Mouse (Mus musculus): Measurements from ENCODE around the gene Fmnl2.

Gene Fmnl2

GRCm38 (mm10) chr2:52913746-52914145 is 56.1 kb downstream of the Fmnl2 start:
- DNase-seq (ENCODE audit: low read depth): no peak

GRCm38 (mm10) chr2:52915536-52915935 is 57.9 kb downstream of the Fmnl2 start:
- DNase-seq (ENCODE audit: low read depth): no peak

- DNase-seq (ENCODE audit: low read depth): no peak
Observed at GRCm38 (mm10) chr2:52918094-52918493, 60.4 kb downstream of the Fmnl2 start.

GRCm38 (mm10) chr2:52920701-52921435 is 63.2 kb downstream of the Fmnl2 start:
- no peak for DNase-seq (ENCODE audit: low read depth)

GRCm38 (mm10) chr2:52925062-52925461 is 67.4 kb downstream of the Fmnl2 start:
- no peak for DNase-seq (ENCODE audit: low read depth)

- no peak for DNase-seq (ENCODE audit: low read depth)
Observed at GRCm38 (mm10) chr2:52927381-52927780, 69.7 kb downstream of the Fmnl2 start.

- DNase-seq (ENCODE audit: low read depth): no peak
Observed at GRCm38 (mm10) chr2:52927858-52928301, 70.2 kb downstream of the Fmnl2 start.

GRCm38 (mm10) chr2:52928401-52928800 is 70.7 kb downstream of the Fmnl2 start:
- no peak for DNase-seq (ENCODE audit: low read depth)

GRCm38 (mm10) chr2:52930106-52930868 is 72.6 kb downstream of the Fmnl2 start:
- no peak for DNase-seq (ENCODE audit: low read depth)

- no peak for DNase-seq (ENCODE audit: low read depth)
Observed at GRCm38 (mm10) chr2:52931315-52931714, 73.7 kb downstream of the Fmnl2 start.

- no peak for DNase-seq (ENCODE audit: low read depth)
Observed at GRCm38 (mm10) chr2:52935906-52936305, 78.2 kb downstream of the Fmnl2 start.

GRCm38 (mm10) chr2:52938351-52939074 is 80.9 kb downstream of the Fmnl2 start:
- DNase-seq (ENCODE audit: low read depth): no peak

GRCm38 (mm10) chr2:52943644-52944423 is 86.2 kb downstream of the Fmnl2 start:
- no peak for DNase-seq (ENCODE audit: low read depth)

- no peak for DNase-seq (ENCODE audit: low read depth)
Observed at GRCm38 (mm10) chr2:52944594-52944993, 86.9 kb downstream of the Fmnl2 start.

- DNase-seq (ENCODE audit: low read depth): no peak
Observed at GRCm38 (mm10) chr2:52946074-52946473, 88.4 kb downstream of the Fmnl2 start.

- no peak for DNase-seq (ENCODE audit: low read depth)
Observed at GRCm38 (mm10) chr2:52946524-52947186, 89.0 kb downstream of the Fmnl2 start.

GRCm38 (mm10) chr2:52948406-52948805 is 90.7 kb downstream of the Fmnl2 start:
- no peak for DNase-seq (ENCODE audit: low read depth)

GRCm38 (mm10) chr2:52949556-52949955 is 91.9 kb downstream of the Fmnl2 start:
- DNase-seq (ENCODE audit: low read depth): no peak

- DNase-seq (ENCODE audit: low read depth): no peak
Observed at GRCm38 (mm10) chr2:52950226-52950625, 92.6 kb downstream of the Fmnl2 start.

GRCm38 (mm10) chr2:52952202-52952730 is 94.6 kb downstream of the Fmnl2 start:
- DNase-seq (ENCODE audit: low read depth): no peak

- peak; percentile 35 for DNase-seq (ENCODE audit: low read depth)
Observed at GRCm38 (mm10) chr2:52955090-52955489, 97.4 kb downstream of the Fmnl2 start.
